Mouse (Mus musculus) limb, embryonic 13.5 days (tissue): ENCODE data around the gene Casp7. TPM values are rescaled to one million over a fixed set of nuclear protein-coding genes. Genes with fewer than 3 reads are reported as not detected.

Source experiments
- ATAC-seq: fragments of 200-750 bp; cut with Nextera tagmentation; 2 replicates; pipeline ENCODE4 v1.8.0; 2017; ENCODE audit warnings: low read depth, moderate number of reproducible peaks, moderate TSS enrichment; ENCODE audit not compliant: low FRiP score
- H3K27ac ChIP-seq: fragments of 300-500 bp; sonication (generic); 2 replicates; pipeline ENCODE4 v1.5.1; 2015; ENCODE audit warnings: inconsistent platforms, mild to moderate bottlenecking, moderate library complexity
- H3K27me3 ChIP-seq: fragments of 300-500 bp; sonication (generic); 2 replicates; pipeline ENCODE4 v1.6.1; 2015; ENCODE audit warnings: mild to moderate bottlenecking, inconsistent platforms
- H3K36me3 ChIP-seq: fragments of 300-500 bp; sonication (generic); 2 replicates; pipeline ENCODE4 v1.6.1; 2015; ENCODE audit warnings: inconsistent platforms, mild to moderate bottlenecking, moderate library complexity
- H3K4me1 ChIP-seq: fragments of 300-500 bp; sonication (generic); 2 replicates; pipeline ENCODE4 v1.6.1; 2015; ENCODE audit warnings: inconsistent platforms
- H3K4me2 ChIP-seq: fragments of 300-500 bp; sonication (generic); replicated peaks from 2 replicates; pipeline ENCODE4 v1.6.1; 2015; ENCODE audit warnings: inconsistent platforms, mild to moderate bottlenecking, moderate library complexity
- H3K4me3 ChIP-seq: fragments of 300-500 bp; sonication (generic); 2 replicates; pipeline ENCODE4 v1.5.1; 2015; ENCODE audit warnings: moderate library complexity, mild to moderate bottlenecking, inconsistent platforms
- H3K9ac ChIP-seq: fragments of 300-500 bp; sonication (generic); 2 replicates; pipeline ENCODE4 v1.6.1; 2015; ENCODE audit warnings: mild to moderate bottlenecking, inconsistent platforms
- H3K9me3 ChIP-seq: fragments of 300-500 bp; sonication (generic); 2 replicates; pipeline ENCODE4 v1.6.1; 2016; ENCODE audit warnings: inconsistent platforms
- WGBS: fragments of 180-500 bp; shearing (Covaris S2); methylation state at CpG from one replicate; pipeline ENCODE4 v1.1.7; 2015; 5-methylcytosine and 5-hydroxymethylcytosine counted together
- polyA plus RNA-seq: library from polyadenylated mRNA; unstranded; fragments of >200 nt; fragmentation: Nextera tagmentation; extraction: Ambion mirVana; gene quantifications from 2 replicates; pipeline ENCODE4 v1.2.1, GENCODE M21; 2015

Casp7 gene
- polyA plus RNA-seq, 1 experiment from 2014 or later, result 29.3 TPM

DNA sequence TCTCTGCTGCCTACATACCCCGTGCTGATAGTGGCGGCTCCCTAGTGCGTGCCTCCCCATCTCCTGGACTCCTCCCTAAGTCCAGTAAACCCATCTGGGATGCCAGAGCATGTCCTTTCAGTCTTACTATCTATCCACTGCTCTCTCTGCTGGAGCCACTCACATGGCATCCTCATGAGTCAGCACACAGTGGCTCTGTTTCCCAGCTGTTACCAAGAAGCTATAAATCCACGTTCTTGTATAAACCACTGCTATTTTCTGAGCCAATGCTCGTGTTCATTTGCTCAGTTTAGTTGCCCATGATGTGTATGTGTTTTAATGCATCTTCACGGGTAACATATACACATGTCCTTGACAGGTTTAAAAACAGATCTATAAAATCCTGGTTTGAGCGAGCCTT is 29.2 kb upstream of the Casp7 start:
- H3K36me3 ChIP-seq, result no peaks in the 10 kb centered on the region
- no peak overlapping the region for H3K9ac ChIP-seq
- ATAC-seq, result no peak
- no peak overlapping the region for H3K4me3 ChIP-seq
- no peak overlapping the region for H3K4me2 ChIP-seq
- no peak overlapping the region for H3K27ac ChIP-seq
- 63% methylated on average over 7 of the region's 7 CpGs for WGBS
- H3K4me1 ChIP-seq, result peaks cover 19% of the 10 kb centered on the region
- H3K9me3 ChIP-seq, result no peaks in the 10 kb centered on the region
- 0 out of 2 replicates have a peak, but pooled peaks cover 4% of the 10 kb centered on the region for H3K27me3 ChIP-seq

DNA sequence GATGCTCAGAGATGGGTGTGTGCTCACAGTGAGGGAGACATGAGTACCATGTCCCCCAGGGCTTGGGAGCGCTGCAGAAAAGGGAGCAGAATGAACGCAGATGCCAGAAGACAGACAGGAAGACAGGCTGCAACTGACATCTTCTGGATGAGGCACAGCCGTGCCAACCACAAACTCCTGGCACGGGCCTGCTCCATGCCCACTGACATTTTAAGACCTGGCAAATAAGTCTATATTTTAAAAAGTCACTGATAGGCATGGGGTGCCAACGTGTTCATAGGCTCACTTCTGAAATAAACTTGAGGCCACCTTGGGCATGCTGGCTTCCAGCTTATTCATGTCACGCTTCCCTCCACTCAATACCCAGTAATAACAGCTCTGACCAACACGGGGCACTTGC is 28.0 kb upstream of the Casp7 start:
- 92% methylated on average over 7 of the region's 7 CpGs for WGBS
- Histone ChIP-seq H3K9me3 (no peaks in the 10 kb centered on the region), H3K4me2 (no peak overlapping the region), H3K27me3 (0 out of 2 replicates have a peak, but pooled peaks cover 4% of the 10 kb centered on the region), H3K4me1 (peaks cover 14% of the 10 kb centered on the region; the same call in 1 of the 2 replicates), H3K36me3 (no peaks in the 10 kb centered on the region), H3K9ac (no peak overlapping the region), H3K27ac (no peak overlapping the region), H3K4me3 (no peak overlapping the region)
- no peak for ATAC-seq

DNA sequence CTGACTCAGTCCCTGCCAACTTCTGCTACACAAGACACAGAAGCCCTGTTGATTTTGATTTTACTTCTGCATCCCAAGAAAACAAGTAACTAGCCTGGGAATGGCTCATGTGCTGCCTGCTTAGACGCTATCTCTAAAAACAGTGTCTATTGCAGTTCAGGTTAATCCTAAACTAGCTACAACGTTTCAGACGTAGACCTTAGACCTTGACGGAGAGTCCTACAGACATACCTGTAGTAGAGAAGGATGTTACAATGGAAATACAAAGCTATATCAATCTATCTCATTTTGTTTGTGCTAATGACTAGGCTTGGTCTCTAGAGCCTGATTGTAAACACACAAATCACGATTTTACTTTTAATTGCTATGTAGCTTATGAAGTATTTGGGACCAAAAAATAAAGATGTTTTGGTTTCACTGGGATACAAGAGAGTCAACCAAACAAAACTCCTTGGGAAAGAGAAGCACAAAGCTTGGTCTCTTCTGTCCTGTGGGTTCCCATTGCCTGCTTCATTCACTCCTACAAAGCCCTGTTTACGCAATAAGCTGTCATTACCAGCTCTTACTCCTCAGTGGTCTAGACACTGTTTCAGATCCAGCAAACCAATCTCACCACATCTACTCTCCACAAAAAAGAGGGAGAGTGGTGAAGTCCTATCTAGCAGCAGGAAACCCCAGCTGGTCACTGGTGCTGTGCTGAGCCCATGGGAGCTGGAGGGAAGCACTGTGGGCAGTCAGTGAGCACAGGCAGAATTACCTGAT is 26.4 kb upstream of the Casp7 start:
- H3K4me2 ChIP-seq, result no peak overlapping the region
- ATAC-seq, result no peak
- H3K9ac ChIP-seq, result no peak overlapping the region
- 85% methylated on average over 6 of the region's 6 CpGs for WGBS
- H3K36me3 ChIP-seq, result no peaks in the 10 kb centered on the region
- no peaks in the 10 kb centered on the region for H3K9me3 ChIP-seq
- H3K4me1 ChIP-seq, result peaks cover 7% of the 10 kb centered on the region; the same call in 1 of the 2 replicates
- no peaks in the 10 kb centered on the region for H3K27me3 ChIP-seq
- no peak overlapping the region for H3K4me3 ChIP-seq
- no peak overlapping the region for H3K27ac ChIP-seq

DNA sequence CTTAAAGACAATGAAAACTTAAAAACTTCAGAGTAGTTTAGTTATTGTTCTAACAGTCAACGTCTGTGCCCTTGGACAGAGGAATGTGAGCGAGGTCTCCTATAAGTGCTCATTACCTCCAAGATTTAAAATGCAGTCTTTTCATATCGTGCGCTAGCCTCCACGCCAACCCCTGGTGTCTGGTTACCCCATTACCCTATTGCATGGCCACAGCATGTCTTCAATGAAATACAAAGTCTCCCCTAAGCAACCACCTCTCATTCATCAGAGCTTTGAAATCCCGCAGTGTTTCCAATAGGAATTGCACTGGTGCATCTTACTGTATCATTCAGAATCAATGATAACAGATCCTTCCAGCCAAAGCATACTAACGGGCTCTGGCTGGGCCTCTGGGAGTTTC is 24.7 kb upstream of the Casp7 start:
- WGBS, result 26% methylated on average over 7 of the region's 7 CpGs
- Histone ChIP-seq H3K9me3 (no peaks in the 10 kb centered on the region), H3K36me3 (no peaks in the 10 kb centered on the region), H3K27ac (no peak overlapping the region), H3K27me3 (no peaks in the 10 kb centered on the region), H3K4me2 (no peak overlapping the region), H3K9ac (no peak overlapping the region), H3K4me1 (peaks cover 7% of the 10 kb centered on the region; the same call in 1 of the 2 replicates), H3K4me3 (no peak overlapping the region)
- no peak for ATAC-seq

DNA sequence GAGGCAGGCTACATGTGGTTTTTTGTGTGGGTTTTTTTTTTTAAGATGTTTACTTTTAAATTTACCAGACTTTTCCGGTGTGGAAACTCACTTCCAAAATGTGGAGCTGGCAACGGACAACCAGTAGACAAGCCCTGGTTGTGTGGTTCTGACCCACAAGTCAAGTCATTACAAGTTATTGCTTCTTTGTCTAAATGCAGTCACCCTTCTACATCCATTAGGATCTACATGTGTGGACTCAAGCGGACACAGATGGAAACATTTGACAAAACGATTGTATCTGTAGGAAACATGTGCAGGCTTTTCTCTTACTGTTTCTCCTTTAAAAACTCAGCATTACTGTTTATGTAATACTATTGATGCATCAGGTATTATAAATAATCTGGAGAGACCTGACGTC is 23.7 kb upstream of the Casp7 start:
- Histone ChIP-seq H3K9ac (no peak overlapping the region), H3K9me3 (no peaks in the 10 kb centered on the region), H3K36me3 (no peaks in the 10 kb centered on the region), H3K27me3 (no peaks in the 10 kb centered on the region), H3K4me1 (peaks cover 7% of the 10 kb centered on the region; the same call in 1 of the 2 replicates), H3K27ac (no peak overlapping the region), H3K4me3 (no peak overlapping the region), H3K4me2 (no peak overlapping the region)
- WGBS, result 75% methylated on average over 5 of the region's 5 CpGs
- no peak for ATAC-seq

DNA sequence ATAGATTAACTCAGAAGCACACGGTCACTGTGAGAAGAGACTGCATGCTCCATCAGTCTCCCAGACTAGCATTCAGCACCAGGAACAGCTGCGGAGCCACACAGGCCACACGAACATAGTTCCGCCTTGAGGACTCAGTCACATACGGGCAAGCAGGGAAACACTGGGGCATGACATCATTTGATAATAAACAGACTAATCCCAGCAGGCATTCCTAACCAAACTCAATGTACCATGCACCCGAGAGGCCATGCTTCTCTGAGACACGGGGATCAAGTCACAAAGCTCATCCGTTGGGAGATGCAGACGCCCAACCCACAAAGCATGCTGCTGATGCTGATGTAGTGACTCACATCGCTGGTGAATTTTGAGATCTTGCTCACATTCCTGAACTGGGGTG is 22.9 kb upstream of the Casp7 start:
- 53% methylated on average over 10 of the region's 10 CpGs for WGBS
- ATAC-seq, result peak; percentile 66
- H3K27me3 ChIP-seq, result no peaks in the 10 kb centered on the region

DNA sequence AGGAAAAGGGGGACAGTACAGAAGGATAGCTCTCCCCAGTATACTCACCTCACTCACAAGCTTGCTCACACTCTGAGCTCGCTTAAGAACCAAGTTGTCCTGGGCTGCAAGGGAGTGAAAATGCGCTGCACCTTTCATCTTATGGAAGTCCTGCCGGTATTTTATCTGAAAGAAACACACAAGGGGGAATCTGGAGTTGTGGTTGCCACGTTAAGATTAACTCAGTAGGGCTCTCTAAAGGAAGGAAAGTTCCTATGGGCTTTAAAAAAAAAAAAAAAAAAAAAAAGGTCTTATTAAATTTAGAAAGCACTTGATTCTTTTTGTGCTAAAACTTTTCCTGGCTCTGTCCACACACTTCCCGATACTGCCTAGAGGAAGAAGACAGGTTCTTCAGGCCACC is 18.9 kb upstream of the Casp7 start:
- Histone ChIP-seq H3K9ac (no peak overlapping the region), H3K4me3 (no peak overlapping the region), H3K4me1 (no peaks in the 10 kb centered on the region), H3K27me3 (no peaks in the 10 kb centered on the region), H3K4me2 (no peak overlapping the region), H3K27ac (no peak overlapping the region), H3K9me3 (no peaks in the 10 kb centered on the region), H3K36me3 (no peaks in the 10 kb centered on the region)
- ATAC-seq, result no peak
- 78% methylated on average over 5 of the region's 5 CpGs for WGBS

More for the DNA sequence above, 22.9 kb upstream of the Casp7 start:
- Histone ChIP-seq H3K4me1 (peaks cover 7% of the 10 kb centered on the region; the same call in 1 of the 2 replicates), H3K9me3 (no peaks in the 10 kb centered on the region), H3K4me2 (no peak overlapping the region), H3K4me3 (no peak overlapping the region), H3K36me3 (no peaks in the 10 kb centered on the region), H3K9ac (no peak overlapping the region), H3K27ac (no peak overlapping the region)

DNA sequence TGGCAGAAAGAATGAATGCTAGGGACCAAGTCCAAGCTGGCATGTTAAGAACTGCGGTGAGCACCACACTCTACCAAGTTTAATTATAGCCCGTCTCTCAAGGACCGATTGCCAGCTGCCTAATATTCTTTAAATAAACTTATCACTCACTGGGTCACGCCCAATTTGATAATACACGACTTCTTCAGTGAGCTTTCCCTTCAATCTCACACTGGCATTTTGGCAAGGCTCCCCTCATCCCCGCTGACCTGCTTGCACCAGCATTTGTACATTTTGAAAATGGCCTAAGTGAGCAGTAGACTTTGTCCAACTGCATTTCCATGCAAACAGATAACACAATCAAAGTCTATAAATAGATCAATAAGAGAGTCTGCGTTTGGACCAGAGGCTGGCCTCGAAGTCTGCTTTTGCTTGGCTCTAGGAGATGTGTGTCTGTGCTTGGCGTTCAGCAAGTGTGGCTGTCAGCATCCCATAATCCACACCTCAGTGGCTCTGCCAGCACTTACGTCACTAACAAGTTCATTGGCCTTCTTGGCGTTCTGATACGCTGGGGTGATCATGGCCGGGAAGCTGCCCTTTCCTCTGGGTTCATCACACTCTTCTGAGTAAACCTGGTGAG is 18.3 kb upstream of the Casp7 start:
- no peak overlapping the region for H3K9ac ChIP-seq
- H3K27me3 ChIP-seq, result no peaks in the 10 kb centered on the region
- H3K4me2 ChIP-seq, result no peak overlapping the region
- ATAC-seq, result no peak
- H3K36me3 ChIP-seq, result no peaks in the 10 kb centered on the region
- H3K4me1 ChIP-seq, result no peaks in the 10 kb centered on the region
- no peak overlapping the region for H3K27ac ChIP-seq
- H3K9me3 ChIP-seq, result no peaks in the 10 kb centered on the region
- 72% methylated on average over 13 of the region's 13 CpGs for WGBS
- H3K4me3 ChIP-seq, result no peak overlapping the region

DNA sequence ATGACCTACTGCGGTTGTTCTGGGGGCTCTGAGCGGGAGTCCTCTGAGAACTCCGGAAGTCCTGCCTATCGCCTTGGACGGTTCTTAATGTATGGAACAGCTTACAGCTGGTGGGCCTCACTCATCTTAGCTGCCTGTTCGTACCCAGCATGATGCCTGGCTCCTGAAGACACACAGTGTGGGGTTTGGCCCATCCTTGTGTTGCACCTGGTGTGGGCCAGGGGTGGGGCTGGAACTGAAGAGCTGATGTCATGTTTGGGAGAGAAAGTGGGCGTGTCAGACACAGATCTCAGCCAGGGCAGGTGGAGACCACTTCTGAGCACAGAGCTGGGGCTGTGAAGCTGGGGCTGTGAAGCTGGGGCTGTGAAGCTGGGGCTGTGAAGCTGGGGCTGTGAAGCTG is 16.6 kb upstream of the Casp7 start:
- Histone ChIP-seq H3K36me3 (no peaks in the 10 kb centered on the region), H3K4me1 (no peaks in the 10 kb centered on the region), H3K4me3 (no peak overlapping the region), H3K27me3 (no peaks in the 10 kb centered on the region), H3K27ac (no peak overlapping the region), H3K4me2 (no peak overlapping the region), H3K9me3 (no peaks in the 10 kb centered on the region), H3K9ac (no peak overlapping the region)
- WGBS, result 86% methylated on average over 7 of the region's 7 CpGs
- no peak for ATAC-seq

DNA sequence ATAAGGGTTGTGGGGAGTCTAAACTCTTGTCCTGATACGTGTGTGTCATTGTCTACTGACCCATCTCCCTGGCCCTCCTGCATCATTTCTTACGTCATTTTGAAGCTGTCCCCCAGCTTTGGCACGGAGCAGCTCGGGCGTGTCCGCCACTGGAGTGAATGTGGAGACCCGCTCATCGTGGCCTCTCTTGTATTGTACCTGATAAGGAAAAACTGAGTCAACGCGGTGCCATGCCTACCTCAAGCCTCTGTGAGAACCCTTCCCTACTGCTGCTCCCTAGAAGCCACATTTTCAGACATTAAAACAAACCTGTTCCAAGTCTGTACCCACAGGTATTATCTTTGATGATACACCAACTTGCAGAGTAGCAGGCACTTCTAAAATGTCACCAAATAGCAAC is 15.5 kb upstream of the Casp7 start:
- ATAC-seq, result no peak
- Histone ChIP-seq H3K27me3 (no peaks in the 10 kb centered on the region), H3K4me1 (no peaks in the 10 kb centered on the region), H3K4me2 (no peak overlapping the region), H3K36me3 (no peaks in the 10 kb centered on the region), H3K9ac (no peak overlapping the region), H3K27ac (no peak overlapping the region), H3K9me3 (no peaks in the 10 kb centered on the region), H3K4me3 (no peak overlapping the region)
- 94% methylated on average over 10 of the region's 10 CpGs for WGBS

DNA sequence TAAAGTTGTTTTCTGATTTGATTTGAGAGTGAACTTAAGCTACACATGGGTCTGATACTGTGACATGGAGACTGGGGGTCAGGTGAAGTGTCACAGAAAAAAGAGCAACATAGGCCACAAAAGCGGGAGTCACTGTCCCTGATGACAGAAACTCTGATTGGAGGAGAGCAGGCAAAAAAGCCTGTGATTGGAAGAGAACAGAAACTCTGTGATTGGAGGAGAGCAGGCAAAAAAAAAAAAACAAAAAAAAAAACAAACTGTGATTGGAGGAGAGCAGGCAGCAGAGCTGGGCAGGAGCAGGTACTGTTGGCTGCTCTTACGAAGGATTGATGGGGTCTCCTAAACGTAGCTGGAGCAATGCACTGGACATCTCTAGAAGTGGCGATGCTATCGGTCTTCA is 11.4 kb upstream of the Casp7 start:
- Histone ChIP-seq H3K4me3 (no peak overlapping the region), H3K36me3 (no peaks in the 10 kb centered on the region), H3K4me1 (no peaks in the 10 kb centered on the region), H3K9ac (no peak overlapping the region), H3K9me3 (no peaks in the 10 kb centered on the region), H3K4me2 (no peak overlapping the region), H3K27me3 (no peaks in the 10 kb centered on the region), H3K27ac (no peak overlapping the region)
- ATAC-seq, result no peak
- WGBS, result 83% methylated on average over 5 of the region's 5 CpGs

DNA sequence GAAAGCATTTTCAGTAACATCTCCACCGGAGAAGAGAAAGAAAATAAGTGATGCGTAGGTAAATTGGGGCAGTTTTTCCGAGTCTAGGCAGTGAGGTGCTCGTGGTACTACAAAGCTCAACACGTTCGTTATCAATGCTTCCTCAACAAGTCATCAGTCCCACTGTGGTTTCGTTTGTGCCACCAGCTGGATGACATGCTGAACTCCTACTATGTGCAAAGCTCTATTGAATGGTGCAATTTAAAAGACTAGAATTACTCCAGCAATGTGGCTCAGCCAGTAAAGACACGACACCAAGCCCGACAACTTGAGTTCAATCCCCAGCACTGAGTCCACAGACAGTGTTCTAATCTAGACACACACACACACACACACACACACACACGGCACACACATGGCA is 10.8 kb upstream of the Casp7 start:
- Histone ChIP-seq H3K27ac (no peak overlapping the region), H3K9ac (no peak overlapping the region), H3K9me3 (no peaks in the 10 kb centered on the region), H3K4me3 (no peak overlapping the region), H3K36me3 (no peaks in the 10 kb centered on the region), H3K4me2 (no peak overlapping the region), H3K4me1 (no peaks in the 10 kb centered on the region), H3K27me3 (no peaks in the 10 kb centered on the region)
- 90% methylated on average over 10 of the region's 10 CpGs for WGBS
- ATAC-seq, result no peak
